Mouse (Mus musculus) left cerebral cortex, postnatal 14 days (tissue): ENCODE data around the gene Pcif1. TPM values are rescaled to one million over a fixed set of nuclear protein-coding genes. Genes with fewer than 3 reads are reported as not detected.

Experiments
- DNase-seq, 2 experiments: peaks; one replicate each; pipeline ENCODE4 v3.0.0; 2021 to 2022; ENCODE audit warnings: low spot score in 2 of 2, mixed read lengths in 1 of 2
- intact Hi-C: fragments of 180-260 bp; cut with DNase I; formaldehyde crosslinking; loops from one replicate; pipeline ENCODE4 v1.15.1; 2025
- total RNA-seq, 2 experiments: library from RNA; stranded (reverse); gene quantifications; 2 replicates each; pipeline ENCODE4 v1.2.3; 2021

Gene Pcif1
- total RNA-seq, 2 experiments from 2014 or later = 38.7 to 41.4 TPM

GRCm38 (mm10) chr2:164942692-164943290 lies 63.7 kb downstream of the Pcif1 start:
- intact Hi-C loops = no loop called here

More at GRCm38 (mm10) chr2:164942692-164943290, 63.7 kb downstream of the Pcif1 start:
- DNase-seq = no peak

Other genes starting within 250 kb of the Pcif1 start
- gene Wfdc16, start 240.5 kb upstream of the Pcif1 start, total RNA-seq = not detected
- gene Wfdc10, start 223.3 kb upstream of the Pcif1 start, total RNA-seq = not detected
- gene Wfdc9, start 222.7 kb upstream of the Pcif1 start, total RNA-seq = not detected
- gene Wfdc11, start 205.2 kb upstream of the Pcif1 start, total RNA-seq = not detected
- gene Wfdc13, start 194.2 kb upstream of the Pcif1 start, total RNA-seq = not detected
- not detected for gene Spint4, start 180.8 kb upstream of the Pcif1 start, total RNA-seq
- gene Spint5, start 164.0 kb upstream of the Pcif1 start, total RNA-seq = not detected
- 1 to 10 TPM in 1 of 2 experiments, under 1 TPM in 1; 0.92 to 1.1 TPM for gene Wfdc3, start 133.4 kb upstream of the Pcif1 start, total RNA-seq
- gene Dnttip1, start 133.3 kb upstream of the Pcif1 start, total RNA-seq = 10 to 100 TPM; 32.8 to 35.6 TPM
- gene Ube2c, start 109.4 kb upstream of the Pcif1 start, total RNA-seq = 1 to 10 TPM; 2.0 to 3.0 TPM
- 1 to 10 TPM in 1 of 2 experiments, not detected in 1; 1.1 TPM for gene Tnnc2, start 99.3 kb upstream of the Pcif1 start, total RNA-seq
- 10 to 100 TPM; 46.0 to 46.8 TPM for gene Snx21, start 93.5 kb upstream of the Pcif1 start, total RNA-seq
- gene Acot8, start 74.4 kb upstream of the Pcif1 start, total RNA-seq = 10 to 100 TPM; 25.8 to 27.7 TPM
- gene Zswim3, start 74.2 kb upstream of the Pcif1 start, total RNA-seq = 1 to 10 TPM; 7.7 to 8.3 TPM
- gene Zswim1, start 56.6 kb upstream of the Pcif1 start, total RNA-seq = 10 to 100 TPM; 21.4 to 22.0 TPM
- gene Spata25, start 50.8 kb upstream of the Pcif1 start, total RNA-seq = not detected
- gene Ctsa, start 46.4 kb upstream of the Pcif1 start, total RNA-seq = 10 to 100 TPM; 88.4 to 91.6 TPM
- gene Neurl2, start 45.8 kb upstream of the Pcif1 start, total RNA-seq = 1 to 10 TPM; 3.6 to 4.5 TPM
- gene Pltp, start 21.6 kb upstream of the Pcif1 start, total RNA-seq = 10 to 100 TPM; 86.5 to 92.3 TPM
- gene Zfp335, start 32.5 kb downstream of the Pcif1 start, total RNA-seq = 10 to 100 TPM; 24.1 to 25.4 TPM
- gene Mmp9, start 61.5 kb downstream of the Pcif1 start, total RNA-seq = 1 to 10 TPM; 1.4 to 1.9 TPM
- 100 to 1,000 TPM; 451 to 495 TPM for gene Slc12a5, start 81.5 kb downstream of the Pcif1 start, total RNA-seq
- 10 to 100 TPM; 53.2 to 54.6 TPM for gene Ncoa5, start 155.6 kb downstream of the Pcif1 start, total RNA-seq
- gene Cd40, start 176.3 kb downstream of the Pcif1 start, total RNA-seq = 1 to 10 TPM in 1 of 2 experiments, under 1 TPM in 1; 0.82 to 1.4 TPM
- gene 1700025C18Rik, start 211.4 kb downstream of the Pcif1 start, total RNA-seq = not detected